Mouse (Mus musculus) brain, embryonic 18.5 days (tissue): ENCODE measurements at regions not wholly inside any gene's neighbourhood (a gene's known extent, or its start where the extent isn't known, plus 50 kb on each side); places are given as distances from the start of the nearest gene placed in this dataset.
A peak's percentile ranks its signal among the peaks of the same experiment; 100 is the strongest.
"Not testable (repeated sequence)": the region's sequence is repeated elsewhere in the genome, so short reads cannot be mapped to it uniquely, and the experiment has no call there.

Experiments
- DNase-seq: peaks from one replicate; pipeline ENCODE4 v3.0.0-alpha.2; 2012; ENCODE audit warnings: low read depth, low spot score

DNA sequence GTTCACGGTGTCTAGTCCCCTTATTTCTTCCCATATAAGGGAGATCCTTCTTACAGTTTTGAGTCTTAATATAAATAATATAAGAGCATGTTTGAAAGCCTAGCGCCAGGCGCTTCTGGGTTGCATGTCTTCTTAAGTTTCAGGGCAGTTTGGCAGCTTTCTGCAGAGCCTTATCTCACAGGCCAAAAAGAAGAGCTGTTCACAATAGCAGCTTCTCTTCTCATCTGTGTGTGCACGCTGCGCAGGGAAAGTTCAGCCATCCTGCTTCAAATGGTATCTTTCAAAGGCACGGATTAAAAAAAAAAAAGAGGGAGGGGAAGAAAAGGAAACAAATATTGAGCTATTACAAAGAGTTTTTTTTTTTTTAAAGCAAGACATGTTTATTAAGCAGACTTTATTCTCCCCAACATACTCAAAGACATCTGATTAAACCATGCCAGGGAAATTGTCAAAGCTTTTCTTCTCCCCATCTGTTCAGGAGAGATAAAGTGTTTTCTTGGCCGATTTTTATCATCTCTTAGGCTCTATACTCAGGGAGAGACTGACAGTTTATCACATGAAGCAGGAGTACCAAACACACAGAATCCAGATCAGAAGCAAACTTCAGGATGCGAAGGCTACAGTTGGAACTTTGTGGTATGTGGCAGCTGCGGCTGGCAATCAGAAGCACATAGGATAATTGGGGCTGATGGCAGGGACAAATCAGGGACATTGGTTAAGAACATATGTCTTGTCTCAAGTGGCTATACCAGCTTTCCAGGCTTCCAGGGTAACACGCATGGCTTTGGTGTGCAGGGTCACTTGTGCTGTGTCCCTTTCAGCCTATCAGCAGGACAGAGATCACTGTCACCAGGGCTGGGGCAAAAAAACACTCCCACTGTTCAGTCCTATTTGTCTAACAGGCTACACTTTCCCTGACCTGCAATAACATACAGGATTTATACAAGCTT, 206.9 kb upstream of the Pfkp start:
- no peak for DNase-seq

GRCm38 (mm10) chr13:6837446-6837845, 188.9 kb upstream of the Pfkp start:
- no peak for DNase-seq

DNA sequence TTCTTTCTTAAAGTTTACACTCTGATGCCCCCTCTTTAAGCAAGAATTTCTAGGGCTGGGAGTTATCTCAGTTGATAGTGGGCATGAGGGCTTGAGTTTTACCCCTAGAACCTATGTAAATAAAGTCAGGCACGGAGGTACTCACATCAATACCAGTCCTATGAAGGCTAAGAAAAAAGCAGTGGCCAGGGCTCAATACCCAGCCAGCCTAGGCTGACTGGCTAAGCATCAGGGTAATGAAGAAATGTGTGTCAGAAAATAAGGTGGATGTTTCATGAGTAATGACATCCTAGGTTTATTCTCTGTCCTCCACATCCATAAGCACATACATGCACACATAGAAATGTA, 188.5 kb upstream of the Pfkp start:
- no peak for DNase-seq

GRCm38 (mm10) chr13:6836351-6837074, 187.9 kb upstream of the Pfkp start:
- DNase-seq: peak; percentile 59

GRCm38 (mm10) chr13:6829882-6830281, 181.3 kb upstream of the Pfkp start:
- no peak for DNase-seq

GRCm38 (mm10) chr13:6829346-6829745, 180.8 kb upstream of the Pfkp start:
- no peak for DNase-seq

DNA sequence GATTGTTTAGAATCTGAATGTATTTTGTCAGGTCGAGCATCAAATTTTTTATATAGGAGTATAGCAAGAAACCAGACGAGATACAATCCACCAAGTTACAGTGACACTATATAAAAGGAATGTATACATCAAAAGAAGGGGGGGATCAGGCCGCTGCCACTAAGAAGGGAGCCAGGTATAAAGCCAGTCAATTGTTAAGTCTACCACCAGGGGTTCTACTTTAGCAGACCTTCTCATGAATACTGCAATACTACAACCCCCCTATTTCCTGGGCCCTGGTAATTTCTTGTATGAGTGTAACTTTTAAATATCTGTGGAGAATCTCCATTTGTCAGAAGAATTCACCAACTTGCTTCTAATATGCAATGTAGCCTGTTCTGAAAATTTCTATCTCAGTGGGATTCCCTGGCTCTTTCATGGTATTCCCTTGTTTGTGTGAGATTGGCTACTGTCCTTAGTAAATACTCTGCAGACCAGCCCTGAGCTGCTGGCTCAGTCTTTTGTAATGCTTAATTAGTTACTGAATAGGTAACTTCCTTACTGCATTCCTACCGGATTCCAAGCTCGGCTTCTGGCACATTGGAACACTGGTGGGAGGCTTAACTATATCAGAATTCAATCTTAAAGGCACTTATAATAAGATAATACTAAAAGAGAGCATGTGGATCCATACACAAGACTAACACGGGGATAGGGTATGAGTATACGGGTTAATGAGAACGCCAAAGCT, 180.2 kb upstream of the Pfkp start:
- DNase-seq: not testable (repeated sequence)

GRCm38 (mm10) chr13:6802243-6803157, 153.9 kb upstream of the Pfkp start:
- DNase-seq: no peak

- DNase-seq: no peak
Measured at GRCm38 (mm10) chr13:6767936-6768588, 119.5 kb upstream of the Pfkp start.

DNA sequence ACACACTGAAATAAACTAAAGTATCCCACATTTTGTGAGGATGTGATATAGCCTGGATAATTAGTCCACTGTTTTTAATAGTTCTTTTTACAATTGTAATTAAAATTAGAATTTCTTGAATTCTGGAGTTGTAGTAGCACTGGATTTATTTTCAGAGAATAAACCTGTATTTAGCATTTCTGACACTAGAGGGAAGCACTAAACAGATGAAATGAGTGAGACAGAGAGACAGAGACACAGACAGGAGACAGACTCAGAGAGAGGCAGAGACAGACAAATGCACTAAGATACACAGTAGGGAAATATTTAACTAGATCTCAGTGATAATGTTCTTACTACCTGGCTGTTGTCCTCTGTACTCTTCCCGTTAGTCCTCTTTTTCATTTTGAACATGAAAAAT, 108.6 kb upstream of the Pfkp start:
- DNase-seq: no peak

- DNase-seq: no peak
Measured at GRCm38 (mm10) chr13:6751599-6751998, 103.0 kb upstream of the Pfkp start.

DNA sequence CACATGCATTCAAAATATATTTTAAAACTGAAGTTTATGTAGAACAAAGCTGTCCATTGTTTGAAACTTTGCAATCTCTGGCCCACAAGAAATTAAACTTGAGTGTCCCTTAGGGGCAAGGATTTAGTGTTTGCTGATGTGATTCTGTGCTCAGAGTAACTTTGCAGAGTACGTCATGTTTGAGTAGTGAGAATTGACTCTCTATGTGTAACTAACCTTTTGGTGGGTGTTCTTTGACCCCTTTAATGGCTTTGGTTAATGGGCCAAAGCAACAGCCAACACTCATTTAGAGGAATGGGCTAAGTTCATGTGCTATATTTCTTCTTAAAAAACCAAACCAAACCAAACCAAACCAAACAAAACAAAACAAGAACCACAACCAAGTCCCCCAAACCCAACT, 102.6 kb upstream of the Pfkp start:
- DNase-seq: no peak

GRCm38 (mm10) chr13:6741916-6742315, 93.3 kb upstream of the Pfkp start:
- no peak for DNase-seq

- no peak for DNase-seq
Measured at GRCm38 (mm10) chr13:6736984-6737566, 88.5 kb upstream of the Pfkp start.
